Mouse (Mus musculus) hindbrain, embryonic 14.5 days (tissue): ENCODE data around the gene Abca12. TPM values are rescaled to one million over a fixed set of nuclear protein-coding genes. Genes with fewer than 3 reads are reported as not detected.

ENCODE experiments used
- ATAC-seq: fragments of 200-750 bp; cut with Nextera tagmentation; 2 replicates; pipeline ENCODE4 v1.8.0; 2017; ENCODE audit warnings: moderate number of reproducible peaks, mild to moderate bottlenecking, moderate TSS enrichment, moderate library complexity; ENCODE audit not compliant: low FRiP score
- DNase-seq: peaks from one replicate; pipeline ENCODE4 v3.0.0-alpha.2; 2015; ENCODE audit warnings: low spot score
- H3K27ac ChIP-seq: fragments of 300-500 bp; sonication (generic); 2 replicates; pipeline ENCODE4 v1.5.1; 2014; ENCODE audit warnings: mild to moderate bottlenecking, moderate library complexity
- H3K27me3 ChIP-seq: fragments of 300-500 bp; sonication (generic); 2 replicates; pipeline ENCODE4 v1.6.1; 2014; ENCODE audit warnings: mild to moderate bottlenecking, low read length, mixed read lengths; ENCODE audit not compliant: control insufficient read depth, insufficient read depth
- H3K36me3 ChIP-seq: fragments of 300-500 bp; sonication (generic); replicated peaks from 2 replicates; pipeline ENCODE4 v1.6.1; 2014; ENCODE audit not compliant: control insufficient read depth, insufficient read depth
- H3K4me1 ChIP-seq: fragments of 300-500 bp; sonication (generic); replicated peaks from 2 replicates; pipeline ENCODE4 v1.6.1; 2014; ENCODE audit warnings: antibody characterized with exemption, low read length, mixed read lengths; ENCODE audit not compliant: control insufficient read depth, insufficient read depth
- H3K4me2 ChIP-seq: fragments of 300-500 bp; sonication (generic); replicated peaks from 2 replicates; pipeline ENCODE4 v1.6.1; 2014; ENCODE audit warnings: mild to moderate bottlenecking, moderate library complexity
- H3K4me3 ChIP-seq: fragments of 300-500 bp; sonication (generic); replicated peaks from 2 replicates; pipeline ENCODE4 v1.5.1; 2014; ENCODE audit warnings: mild to moderate bottlenecking, low read length
- H3K9ac ChIP-seq: fragments of 300-500 bp; sonication (generic); 2 replicates; pipeline ENCODE4 v1.6.1; 2014
- H3K9me3 ChIP-seq: fragments of 300-500 bp; sonication (generic); 2 replicates; pipeline ENCODE4 v1.6.1; 2016; ENCODE audit warnings: low read length; ENCODE audit not compliant: control insufficient read depth
- WGBS: fragments of 180-500 bp; shearing (Covaris S2); extraction: QIAGEN DNeasy Blood & Tissue Kit; methylation state at CpG from one replicate; pipeline ENCODE4 v1.1.7; 2014; 5-methylcytosine and 5-hydroxymethylcytosine counted together
- polyA plus RNA-seq: library from polyadenylated mRNA; unstranded; fragments of >200 nt; fragmentation: Nextera tagmentation; extraction: Ambion mirVana; gene quantifications from 2 replicates; pipeline ENCODE4 v1.2.1, GENCODE M21; 2014

Gene Abca12
- polyA plus RNA-seq, 1 experiment from 2014 or later, result 0.08 TPM

- no peak overlapping the region for H3K4me3 ChIP-seq
- ATAC-seq (no peak), DNase-seq (no peak)
- H3K4me2 ChIP-seq, result no peak overlapping the region
- no peaks in the 10 kb centered on the region for H3K9me3 ChIP-seq
- H3K4me1 ChIP-seq, result no peaks in the 10 kb centered on the region
- no peak overlapping the region for H3K27ac ChIP-seq
- no peaks in the 10 kb centered on the region for H3K36me3 ChIP-seq
- WGBS, result 54% methylated on average over 3 of the region's 3 CpGs
- H3K27me3 ChIP-seq, result no peaks in the 10 kb centered on the region
- H3K9ac ChIP-seq, result no peak overlapping the region
Observed at GRCm38 (mm10) chr1:71244647-71245046, 170.1 kb downstream of the Abca12 start.

GRCm38 (mm10) chr1:71241396-71241795 is 173.3 kb downstream of the Abca12 start:
- Histone ChIP-seq H3K9me3 (no peaks in the 10 kb centered on the region), H3K27me3 (no peaks in the 10 kb centered on the region), H3K9ac (no peak overlapping the region), H3K36me3 (no peaks in the 10 kb centered on the region), H3K4me2 (no peak overlapping the region), H3K4me1 (no peaks in the 10 kb centered on the region), H3K27ac (no peak overlapping the region), H3K4me3 (no peak overlapping the region)
- ATAC-seq (no peak), DNase-seq (no peak)
- 83% methylated on average over 1 of the region's 1 CpGs for WGBS

GRCm38 (mm10) chr1:71239586-71239985 is 175.1 kb downstream of the Abca12 start:
- H3K4me1 ChIP-seq, result no peaks in the 10 kb centered on the region
- H3K27ac ChIP-seq, result no peak overlapping the region
- WGBS, result 80% methylated on average over 4 of the region's 4 CpGs
- no peaks in the 10 kb centered on the region for H3K9me3 ChIP-seq
- H3K4me2 ChIP-seq, result no peak overlapping the region
- no peak for ATAC-seq
- no peak overlapping the region for H3K9ac ChIP-seq
- H3K4me3 ChIP-seq, result no peak overlapping the region
- H3K27me3 ChIP-seq, result no peaks in the 10 kb centered on the region
- no peaks in the 10 kb centered on the region for H3K36me3 ChIP-seq
- DNase-seq, result no peak

GRCm38 (mm10) chr1:71235335-71235734 is 179.4 kb downstream of the Abca12 start:
- DNase-seq (no peak), ATAC-seq (no peak)
- Histone ChIP-seq H3K4me2 (no peak overlapping the region), H3K27ac (no peak overlapping the region), H3K4me1 (no peaks in the 10 kb centered on the region), H3K36me3 (no peaks in the 10 kb centered on the region), H3K9ac (no peak overlapping the region), H3K27me3 (no peaks in the 10 kb centered on the region), H3K4me3 (no peak overlapping the region), H3K9me3 (no peaks in the 10 kb centered on the region)
- WGBS, result 100% methylated on average over 3 of the region's 3 CpGs

- Histone ChIP-seq H3K27me3 (no peaks in the 10 kb centered on the region), H3K4me2 (no peak overlapping the region), H3K4me1 (no peaks in the 10 kb centered on the region), H3K36me3 (no peaks in the 10 kb centered on the region), H3K9ac (no peak overlapping the region), H3K9me3 (no peaks in the 10 kb centered on the region), H3K27ac (no peak overlapping the region), H3K4me3 (no peak overlapping the region)
- 88% methylated on average over 2 of the region's 2 CpGs for WGBS
- ATAC-seq (no peak), DNase-seq (no peak)
Observed at GRCm38 (mm10) chr1:71231211-71231610, 183.5 kb downstream of the Abca12 start.

- no peak for ATAC-seq
- Histone ChIP-seq H3K4me3 (no peak overlapping the region), H3K4me2 (no peak overlapping the region), H3K9me3 (peaks cover 4% of the 10 kb centered on the region; the same call in 1 of the 2 replicates), H3K27ac (no peak overlapping the region), H3K9ac (no peak overlapping the region), H3K4me1 (no peaks in the 10 kb centered on the region), H3K36me3 (no peaks in the 10 kb centered on the region), H3K27me3 (no peaks in the 10 kb centered on the region)
- no peak for DNase-seq
- WGBS, result 87% methylated on average over 4 of the region's 4 CpGs
Observed at GRCm38 (mm10) chr1:71203581-71203980, 211.1 kb downstream of the Abca12 start.

- ATAC-seq (no peak), DNase-seq (no peak)
- no peaks in the 10 kb centered on the region for H3K36me3 ChIP-seq
- H3K27ac ChIP-seq, result no peak overlapping the region
- H3K27me3 ChIP-seq, result no peaks in the 10 kb centered on the region
- H3K9ac ChIP-seq, result no peak overlapping the region
- no peak overlapping the region for H3K4me3 ChIP-seq
- H3K4me2 ChIP-seq, result no peak overlapping the region
- no peaks in the 10 kb centered on the region for H3K4me1 ChIP-seq
- 91% methylated on average over 6 of the region's 6 CpGs for WGBS
- peaks cover 4% of the 10 kb centered on the region; the same call in 1 of the 2 replicates for H3K9me3 ChIP-seq
Observed at GRCm38 (mm10) chr1:71196191-71196590, 218.5 kb downstream of the Abca12 start.

GRCm38 (mm10) chr1:71195333-71195732 is 219.4 kb downstream of the Abca12 start:
- 86% methylated on average over 4 of the region's 4 CpGs for WGBS
- DNase-seq (no peak), ATAC-seq (no peak)
- H3K4me3 ChIP-seq, result no peak overlapping the region
- no peaks in the 10 kb centered on the region for H3K27me3 ChIP-seq
- no peak overlapping the region for H3K27ac ChIP-seq
- no peaks in the 10 kb centered on the region for H3K36me3 ChIP-seq
- no peak overlapping the region for H3K9ac ChIP-seq
- H3K4me1 ChIP-seq, result no peaks in the 10 kb centered on the region
- peaks cover 2% of the 10 kb centered on the region; the same call in 1 of the 2 replicates for H3K9me3 ChIP-seq
- no peak overlapping the region for H3K4me2 ChIP-seq

GRCm38 (mm10) chr1:71193931-71194330 is 220.8 kb downstream of the Abca12 start:
- no peak overlapping the region for H3K4me2 ChIP-seq
- no peaks in the 10 kb centered on the region for H3K36me3 ChIP-seq
- no peaks in the 10 kb centered on the region for H3K4me1 ChIP-seq
- no peak for DNase-seq
- H3K9me3 ChIP-seq, result no peaks in the 10 kb centered on the region
- no peaks in the 10 kb centered on the region for H3K27me3 ChIP-seq
- H3K27ac ChIP-seq, result no peak overlapping the region
- ATAC-seq, result no peak
- 24% methylated on average over 1 of the region's 1 CpGs for WGBS
- no peak overlapping the region for H3K9ac ChIP-seq
- H3K4me3 ChIP-seq, result no peak overlapping the region
